Mouse (Mus musculus) fat pad, adult 2 months (tissue): ENCODE measurements around the gene Tmcc1.
"Not testable (repeated sequence)": the region's sequence is repeated elsewhere in the genome, so short reads cannot be mapped to it uniquely, and the experiment has no call there.

ENCODE experiments used
- DNase-seq: peaks from one replicate; pipeline ENCODE4 v3.0.0-alpha.2; 2011; ENCODE audit warnings: low read depth, low spot score; ENCODE audit errors: extremely low read depth

Gene Tmcc1

DNA sequence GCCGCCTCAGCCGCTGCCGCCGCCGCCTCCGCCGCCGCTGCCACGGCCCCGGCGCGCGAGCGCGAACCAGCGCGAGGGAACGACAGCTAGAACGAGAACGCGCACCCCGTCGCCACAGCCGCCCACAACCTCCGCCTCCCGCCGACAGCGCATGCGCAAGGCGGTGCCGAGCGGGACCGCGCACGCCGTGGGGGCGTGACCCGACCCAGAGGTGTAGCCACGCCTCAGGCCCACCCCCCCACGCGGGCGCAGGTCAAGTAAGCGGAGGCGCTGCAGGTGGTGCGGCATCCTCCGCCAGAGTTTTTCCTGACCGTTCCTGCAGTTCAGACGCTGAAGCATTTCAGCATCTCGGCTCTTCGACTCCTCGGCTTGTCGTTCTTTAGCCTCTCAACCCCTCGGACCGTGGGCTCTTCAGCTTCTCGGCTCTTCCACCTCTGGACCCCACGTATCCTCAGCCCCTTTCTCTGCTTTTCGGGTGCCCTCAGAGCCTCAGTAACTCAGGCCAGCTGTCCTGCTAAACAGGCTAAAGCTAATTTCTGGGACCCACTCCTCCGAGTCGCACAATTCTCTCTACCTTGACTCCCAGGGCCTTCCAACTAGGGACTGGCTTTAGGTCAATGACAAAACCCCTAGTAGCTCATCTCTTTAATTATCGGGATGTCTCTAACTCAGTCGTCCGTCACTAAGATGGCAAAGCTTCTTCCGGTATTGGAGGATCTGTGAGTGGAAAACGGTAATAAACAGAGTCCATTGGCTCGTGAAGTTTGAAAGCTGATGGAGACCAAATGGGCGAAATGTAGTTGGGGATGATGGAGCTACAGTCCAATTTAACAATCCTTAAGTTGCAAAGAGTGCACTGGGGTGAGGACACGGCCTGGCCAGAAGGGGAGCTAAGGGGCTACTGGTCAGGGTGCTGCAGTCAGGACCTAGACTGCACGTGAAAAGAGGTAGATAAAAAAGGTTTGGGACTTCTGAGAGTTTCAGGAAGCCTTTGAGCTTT is at the start of gene Tmcc1:
TSS of gene Tmcc1 (minus strand) at position 93 of the 1,000 bp plus-strand sequence.
- DNase-seq: peak; percentile 31

DNA sequence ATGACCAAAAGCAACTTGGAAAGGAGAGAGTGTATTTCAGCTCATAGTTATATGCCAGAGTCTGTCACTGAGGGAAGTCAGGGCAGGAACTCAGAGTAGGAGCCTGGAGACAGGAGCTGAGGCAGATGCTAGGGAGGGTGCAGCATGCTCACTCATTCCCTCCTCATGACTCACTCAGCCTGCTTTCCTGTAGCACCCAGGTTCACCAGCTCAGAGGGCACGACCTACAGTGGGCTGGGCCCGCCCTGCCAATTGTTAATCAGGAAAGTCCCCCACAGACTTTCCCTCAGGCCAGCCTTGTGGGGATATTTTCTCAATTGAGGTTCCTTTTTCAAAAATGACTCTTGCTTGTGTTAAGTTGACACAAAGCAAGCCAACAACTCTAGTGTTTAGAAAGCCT is 47.1 kb upstream of the Tmcc1 start:
- DNase-seq: no peak

DNA sequence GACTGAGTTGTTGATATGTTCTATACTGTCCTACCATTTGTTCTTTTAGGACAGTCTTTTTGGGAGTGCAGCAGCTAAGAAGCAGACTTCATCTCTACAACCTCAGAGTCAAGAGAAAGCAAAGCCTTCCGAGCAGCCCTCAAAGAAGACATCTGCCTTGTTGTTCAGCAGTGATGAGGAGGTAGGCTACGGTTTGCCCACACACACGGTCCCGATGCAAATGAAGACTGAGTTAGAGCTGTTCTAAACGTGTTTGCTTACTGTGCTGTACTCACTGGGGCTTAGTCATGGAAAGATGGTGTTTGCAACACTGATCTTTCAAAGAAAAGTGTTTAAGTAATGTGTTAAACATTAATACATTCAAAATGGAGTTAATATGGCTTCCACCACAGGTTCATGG is 44.8 kb upstream of the Tmcc1 start:
- DNase-seq: no peak

DNA sequence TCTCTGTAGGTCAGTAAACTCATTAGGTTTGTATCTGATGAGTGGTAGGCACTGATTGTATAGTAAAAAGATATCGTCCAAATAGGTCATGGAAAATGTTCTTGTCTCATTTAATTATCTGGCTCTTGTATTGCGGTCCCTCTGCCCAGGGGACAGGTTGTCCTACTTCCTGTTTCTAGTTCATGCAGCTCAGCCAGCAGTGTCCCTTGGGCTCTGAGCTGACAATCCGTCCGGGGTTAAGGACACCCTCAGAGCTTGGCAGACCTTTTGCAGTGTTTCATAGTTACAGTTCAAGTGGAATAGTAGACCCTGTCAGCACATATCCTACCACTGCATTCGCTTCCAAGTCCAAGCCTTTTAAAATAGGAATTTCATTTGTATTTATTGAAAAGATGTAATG is 42.0 kb upstream of the Tmcc1 start:
- no peak for DNase-seq

DNA sequence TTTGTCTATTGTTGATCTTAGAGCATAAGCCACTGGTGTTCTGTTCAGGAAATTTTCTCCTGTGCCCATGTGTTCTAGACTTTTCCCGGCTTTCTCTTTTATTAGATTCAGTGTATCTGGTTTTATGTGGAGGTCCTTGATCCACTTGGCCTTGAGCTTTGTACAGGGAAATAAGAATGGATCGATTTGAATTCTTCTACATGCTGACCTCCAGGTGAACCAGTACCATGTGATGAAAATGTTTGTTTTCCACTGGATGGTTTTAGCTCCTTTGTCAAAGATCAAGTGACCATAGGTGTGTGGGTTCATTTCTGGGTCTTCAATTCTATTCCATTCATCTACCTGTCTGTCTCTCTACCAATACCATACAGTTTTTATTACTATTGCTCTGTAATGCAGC is 41.5 kb upstream of the Tmcc1 start:
- DNase-seq: not testable (repeated sequence)

DNA sequence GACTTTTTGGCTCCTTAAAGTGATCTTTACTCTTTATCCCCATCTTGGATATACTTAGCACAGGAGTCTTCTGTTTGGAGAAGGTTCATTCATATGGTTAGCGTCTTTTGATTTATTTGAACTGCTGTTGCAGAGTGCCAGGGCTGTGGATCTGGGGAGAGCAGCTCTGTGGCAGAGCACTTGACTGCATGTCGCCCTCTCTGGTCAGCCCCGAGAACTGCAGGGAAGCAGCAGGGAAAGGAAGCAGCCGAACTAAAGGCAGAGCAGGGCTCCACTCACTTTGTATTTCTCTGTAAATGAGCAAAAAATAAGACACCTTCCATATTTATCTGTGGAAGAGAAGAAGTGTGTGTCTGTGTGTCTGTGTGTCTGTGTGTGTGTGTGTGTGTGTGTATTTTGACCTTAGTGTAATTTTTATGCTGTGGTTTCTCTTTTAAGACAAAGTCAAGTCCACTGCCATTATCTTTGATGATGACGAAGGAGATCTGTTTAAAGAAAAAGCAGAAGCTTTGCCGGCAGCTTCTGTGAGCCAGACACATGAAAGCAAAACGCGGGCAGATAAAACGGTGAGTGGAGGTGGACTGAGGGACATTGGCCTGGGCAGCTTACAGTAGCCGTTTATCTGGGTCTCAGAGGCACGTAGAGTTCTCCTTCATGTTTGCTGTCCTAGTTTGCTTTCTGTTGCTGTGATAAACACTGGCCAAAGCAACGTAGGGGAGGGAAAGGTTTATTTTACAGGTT is 35.7 kb upstream of the Tmcc1 start:
- no peak for DNase-seq

DNA sequence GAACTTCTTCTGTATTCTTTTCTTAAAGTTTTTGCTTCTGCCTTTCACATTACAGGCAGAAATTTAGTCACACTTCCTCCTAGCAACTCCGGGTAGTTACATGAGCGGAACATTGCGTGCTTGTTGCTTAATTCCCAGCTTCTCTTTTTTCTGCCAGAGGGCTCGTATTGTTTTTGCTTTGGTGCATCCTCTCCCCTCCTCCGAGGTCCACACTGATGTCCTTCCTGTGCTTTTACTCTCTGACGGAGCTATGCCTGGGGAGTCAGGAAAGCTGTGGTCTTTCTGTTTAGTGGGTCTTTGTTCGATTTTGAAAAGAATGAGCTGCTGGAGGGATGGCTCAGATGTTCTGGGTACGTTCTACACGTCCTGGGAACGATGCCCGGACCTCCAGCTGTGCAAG is 34.5 kb upstream of the Tmcc1 start:
- DNase-seq: no peak

DNA sequence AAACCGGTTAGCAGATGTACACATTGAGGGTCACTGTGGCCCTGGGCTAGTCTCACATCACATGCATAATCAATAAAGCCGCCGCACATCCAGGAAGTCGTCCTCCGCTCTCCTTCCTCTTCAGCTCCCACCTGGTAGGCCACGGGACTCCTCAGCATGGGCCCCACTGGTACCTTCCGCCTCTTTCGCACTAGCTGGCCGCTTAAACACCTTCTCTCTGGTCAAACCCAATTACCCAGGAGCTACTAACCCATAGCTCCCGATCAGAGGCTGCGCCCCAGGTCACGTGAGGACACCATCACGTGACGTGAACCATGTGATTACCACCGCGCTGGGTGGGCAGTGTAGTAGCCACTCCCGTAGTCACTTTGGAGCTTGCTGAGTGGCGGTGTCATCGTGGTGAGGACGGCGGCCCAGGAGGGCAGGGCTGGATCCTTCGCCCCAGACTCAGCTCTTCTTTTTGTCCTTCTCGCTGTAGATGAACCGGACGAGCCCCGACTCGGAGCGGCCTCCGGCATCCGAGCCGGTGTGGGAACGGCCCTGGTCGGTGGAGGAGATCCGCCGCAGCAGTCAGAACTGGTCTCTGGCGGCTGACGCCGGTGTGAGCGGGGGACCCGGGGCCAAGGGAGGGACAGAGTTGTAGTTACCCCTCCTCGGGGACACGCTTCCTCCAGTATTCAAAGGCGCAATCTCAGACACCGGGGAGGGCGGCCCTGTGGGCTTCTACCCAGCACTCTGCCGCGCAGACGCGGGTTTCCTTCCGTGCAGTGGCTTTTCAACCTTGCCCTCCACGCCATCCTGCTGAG is 14.6 kb upstream of the Tmcc1 start, which contains the start of gene Washc2:
TSS of gene Washc2 (plus strand) at position 310 of the 806 bp plus-strand sequence.
- peak; percentile 62 for DNase-seq

DNA sequence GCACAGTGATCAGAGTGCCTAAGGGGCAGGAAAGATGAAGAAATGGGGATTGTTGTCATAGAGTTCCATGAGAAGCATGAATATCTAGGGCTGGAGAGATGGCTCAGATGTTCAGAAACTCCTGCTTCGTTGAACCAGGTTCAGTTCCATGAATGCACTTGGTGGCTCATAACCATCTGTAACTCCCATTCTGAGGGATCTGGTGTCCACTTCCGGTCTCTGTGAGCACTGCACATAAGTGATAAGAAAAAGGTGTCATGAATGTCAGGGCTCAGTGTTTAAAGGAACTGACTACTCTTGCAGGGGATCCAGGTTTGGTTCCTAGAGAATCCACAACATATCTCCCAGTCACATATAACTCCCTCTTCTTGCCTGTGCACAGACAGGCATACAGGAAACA is 6.4 kb upstream of the Tmcc1 start:
- no peak for DNase-seq

DNA sequence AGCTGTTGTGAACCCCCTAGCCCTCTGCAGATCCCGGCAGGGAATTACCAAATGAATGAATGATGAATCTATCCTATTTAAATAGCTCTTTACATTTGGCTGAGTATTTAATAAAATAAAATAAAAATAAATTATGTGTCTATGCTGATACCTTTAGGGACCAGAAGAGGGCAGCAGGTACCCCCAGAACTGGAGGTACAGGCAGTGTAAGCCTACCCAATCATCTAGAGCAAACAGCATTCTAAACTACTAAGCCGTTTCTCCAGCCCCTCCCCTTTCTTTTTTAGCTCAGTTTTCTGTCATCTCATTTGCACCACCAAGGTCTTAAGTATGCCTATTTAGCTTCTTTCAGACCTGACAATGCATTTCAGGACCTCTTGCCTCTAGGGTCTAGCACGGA is 4.9 kb upstream of the Tmcc1 start:
- no peak for DNase-seq

DNA sequence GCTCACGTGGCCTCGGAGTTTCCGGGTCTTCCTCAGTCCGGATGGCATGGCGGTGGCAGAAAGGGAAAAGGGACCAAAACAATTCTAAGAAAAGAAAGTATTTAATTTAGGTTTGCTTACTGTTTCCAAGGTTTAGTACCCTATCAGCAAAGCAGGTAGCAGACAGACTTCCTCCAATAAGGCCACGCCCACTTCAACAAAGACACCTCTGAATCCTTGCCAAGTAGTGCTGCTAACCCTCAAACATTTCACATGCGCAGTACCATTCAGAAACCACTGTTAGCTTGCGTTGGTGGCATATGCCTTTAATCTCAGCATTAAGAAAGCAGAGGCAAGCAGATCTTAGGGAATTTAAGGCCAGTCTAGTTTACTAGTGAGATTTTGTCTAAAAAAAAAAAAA is 2.5 kb upstream of the Tmcc1 start:
- DNase-seq: no peak

DNA sequence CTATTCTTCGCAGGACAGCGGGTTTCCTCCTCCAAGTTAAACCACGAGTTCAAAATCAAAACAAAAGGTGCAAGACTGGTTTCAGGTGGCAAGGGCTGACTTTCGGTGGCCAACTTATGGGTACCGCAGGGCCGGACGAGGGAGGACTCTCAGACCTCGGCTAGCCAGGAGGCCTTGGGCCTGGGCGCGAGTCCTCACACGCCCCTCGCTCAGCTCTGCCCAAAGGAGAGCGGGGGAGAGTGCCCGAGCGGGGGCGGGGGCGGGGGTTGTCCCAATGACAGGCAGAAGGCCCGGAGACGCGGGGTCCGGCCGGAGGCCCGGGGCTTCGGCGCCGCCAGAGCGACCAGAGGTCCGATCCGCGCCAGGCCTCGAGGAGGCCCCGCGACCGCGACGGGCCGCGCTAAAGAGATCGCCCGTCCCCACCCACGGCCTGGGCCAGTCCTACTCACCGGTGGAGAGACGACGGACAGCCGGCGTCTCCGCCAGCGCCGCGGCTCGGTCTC is 426 bp downstream of the Tmcc1 start:
- no peak for DNase-seq

DNA sequence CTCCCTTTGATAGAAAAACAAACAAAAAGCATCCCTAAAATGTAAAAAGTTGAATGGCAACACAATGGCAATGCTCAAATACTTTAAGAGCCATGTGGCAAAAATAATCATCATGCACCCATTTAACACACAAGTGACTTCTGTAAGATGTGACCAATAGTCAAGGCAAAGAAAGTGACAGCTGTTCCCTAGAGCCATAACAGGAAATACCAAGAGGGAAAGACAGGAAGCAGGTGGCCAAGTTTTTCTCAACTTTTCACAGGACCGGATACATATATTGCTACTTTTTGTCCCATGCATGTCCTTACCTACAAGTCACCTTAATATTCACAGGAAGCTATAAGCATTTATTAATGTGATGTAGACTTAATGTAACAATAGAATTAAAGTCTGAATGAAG is 3.9 kb downstream of the Tmcc1 start:
- DNase-seq: no peak

DNA sequence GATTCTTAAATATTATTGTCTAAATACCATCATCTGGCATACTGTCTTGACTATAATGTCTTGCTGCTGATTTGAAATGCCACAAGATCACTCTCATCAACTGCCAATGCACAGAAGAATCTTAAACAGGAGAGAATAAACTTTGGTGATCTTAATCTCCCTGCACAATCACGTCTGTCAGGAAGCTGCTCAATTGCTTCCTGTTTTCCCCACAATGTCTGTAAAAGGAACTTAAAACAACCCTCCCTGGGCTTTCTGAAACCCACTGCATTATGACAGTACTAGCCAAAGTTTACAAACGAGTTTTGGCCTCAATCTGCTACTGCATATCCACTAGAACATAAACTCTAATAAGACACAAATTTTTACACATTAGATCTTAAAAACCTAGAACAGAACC is 6.8 kb downstream of the Tmcc1 start:
- no peak for DNase-seq

DNA sequence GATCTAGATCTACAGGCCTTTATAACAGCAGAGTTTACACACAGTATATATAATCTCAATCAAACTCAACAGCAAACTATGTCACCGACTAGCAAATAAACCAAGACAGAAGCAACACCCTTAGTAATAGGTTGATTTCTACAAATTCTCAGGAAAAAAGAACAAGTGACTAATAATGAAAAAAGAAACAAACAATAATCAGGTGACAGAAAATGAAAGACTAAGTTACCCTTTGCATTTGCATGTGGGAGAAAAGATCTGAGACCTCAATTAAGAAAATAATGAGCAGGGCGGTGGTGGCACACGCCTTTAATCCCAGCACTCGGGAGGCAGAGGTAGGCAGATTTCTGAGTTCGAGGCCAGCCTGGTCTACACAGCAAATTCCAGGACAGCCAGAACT is 9.8 kb downstream of the Tmcc1 start:
- DNase-seq: no peak

DNA sequence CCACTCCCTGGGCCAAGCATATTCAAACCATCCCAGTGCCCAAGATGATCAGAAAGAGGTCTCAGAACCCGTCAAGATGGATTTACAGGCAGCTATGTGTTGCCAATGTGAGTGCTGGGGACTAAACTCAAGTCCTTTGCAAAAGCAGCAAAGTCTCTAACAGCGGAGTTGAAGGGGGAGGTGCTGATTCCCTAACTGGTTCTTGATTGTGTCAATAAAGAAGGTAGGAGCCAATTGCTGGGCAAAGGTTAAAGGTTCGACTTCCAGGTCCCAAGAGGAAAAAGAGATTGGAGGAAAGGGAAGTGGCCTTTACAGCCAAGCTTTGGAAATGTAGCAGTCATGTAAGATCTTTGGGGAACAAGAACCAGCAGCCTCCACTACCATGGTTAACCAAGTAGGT is 12.6 kb downstream of the Tmcc1 start:
- DNase-seq: no peak

DNA sequence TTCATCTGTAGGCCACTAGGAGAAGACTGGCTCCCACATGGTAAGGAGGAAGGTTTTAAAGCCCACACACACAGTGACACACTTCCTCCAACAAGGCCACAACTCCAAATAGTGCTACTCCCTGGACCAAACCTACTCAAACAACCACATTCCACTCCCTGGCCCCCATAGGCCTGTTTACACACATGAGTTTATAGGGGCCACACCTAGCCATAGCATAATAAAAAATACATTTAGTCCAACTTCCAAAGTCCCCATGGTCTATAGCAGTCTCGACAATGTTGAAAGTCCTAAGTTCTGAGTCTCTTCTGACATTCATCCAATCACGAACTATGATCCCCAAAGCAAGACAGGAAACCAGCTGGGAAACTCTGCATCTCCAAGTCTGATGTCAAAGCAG is 14.9 kb downstream of the Tmcc1 start:
- no peak for DNase-seq

DNA sequence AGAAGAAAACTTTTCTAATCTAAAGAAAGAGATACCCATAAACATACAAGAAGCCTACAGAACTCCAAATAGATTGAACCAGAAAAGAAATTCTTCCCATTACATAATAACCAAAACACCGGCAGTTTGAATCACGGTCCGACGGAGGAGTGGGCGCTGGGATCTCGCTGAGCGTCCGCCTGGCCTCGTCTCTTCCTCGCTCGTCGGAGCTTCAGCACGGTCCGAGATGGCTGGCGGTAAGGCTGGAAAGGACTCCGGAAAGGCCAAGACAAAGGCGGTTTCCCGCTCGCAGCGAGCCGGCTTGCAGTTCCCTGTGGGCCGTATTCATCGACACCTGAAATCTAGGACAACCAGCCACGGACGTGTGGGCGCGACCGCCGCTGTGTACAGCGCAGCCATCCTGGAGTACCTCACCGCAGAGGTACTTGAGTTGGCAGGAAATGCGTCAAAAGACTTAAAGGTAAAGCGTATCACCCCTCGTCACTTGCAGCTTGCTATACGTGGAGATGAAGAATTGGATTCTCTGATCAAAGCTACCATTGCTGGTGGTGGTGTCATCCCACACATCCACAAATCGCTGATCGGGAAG is 19.7 kb downstream of the Tmcc1 start:
- not testable (repeated sequence) for DNase-seq

DNA sequence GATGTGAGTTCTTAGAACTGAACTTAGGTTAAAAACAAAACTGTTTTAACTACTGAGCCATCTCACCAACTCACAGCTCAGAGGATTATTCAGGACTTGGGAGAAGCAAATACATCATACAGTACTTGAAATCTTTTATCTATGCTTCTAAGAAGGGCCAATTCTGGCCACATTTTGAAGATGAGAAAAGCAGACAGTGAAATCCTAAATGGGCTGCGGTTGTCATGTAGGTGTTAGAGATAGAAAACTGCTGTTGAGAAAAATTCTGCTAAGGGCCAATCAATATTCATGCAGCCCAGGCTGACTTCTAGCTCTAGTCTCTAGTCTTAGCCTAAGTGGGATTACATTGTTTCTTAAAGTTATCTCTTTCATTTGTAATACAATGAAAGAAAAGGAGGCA is 26.9 kb downstream of the Tmcc1 start:
- no peak for DNase-seq

DNA sequence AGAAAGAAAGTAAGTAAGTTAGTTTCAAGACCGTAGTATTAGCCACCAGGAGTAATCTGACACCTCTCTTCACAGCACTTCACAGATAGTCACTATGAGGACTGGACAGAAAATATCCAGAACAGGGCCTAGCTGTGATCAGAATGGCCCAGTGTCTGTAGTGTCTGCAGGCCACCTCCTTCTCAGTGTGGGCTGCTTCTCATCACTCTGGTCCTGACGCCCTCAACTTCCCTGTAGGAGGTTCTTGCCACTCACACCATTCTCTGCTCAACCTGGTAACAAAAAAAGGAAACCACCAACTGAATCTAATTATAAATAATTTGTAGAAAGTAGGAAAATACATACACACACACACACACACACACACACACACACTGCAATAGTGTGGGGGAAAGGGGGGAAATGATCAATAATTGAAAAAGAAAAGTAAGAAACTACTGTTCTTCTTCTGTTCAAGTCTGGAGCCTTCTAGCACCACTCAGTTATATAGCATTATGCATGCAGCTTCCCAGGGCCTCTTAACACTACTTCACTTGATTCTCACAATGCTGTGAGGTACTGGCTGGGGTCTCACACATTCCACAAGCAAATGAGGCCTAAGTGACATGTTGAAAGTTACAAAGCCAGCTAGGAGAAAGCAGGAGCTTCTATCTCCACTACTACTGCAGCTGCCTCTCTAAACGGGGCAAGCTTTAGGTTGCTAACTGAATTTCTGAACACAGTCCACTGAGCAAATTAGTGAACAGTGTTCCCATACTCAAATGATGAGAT is 38.2 kb downstream of the Tmcc1 start:
- no peak for DNase-seq
